Mouse (Mus musculus) G1E (cell line): ENCODE results near the gene Eml1.

Source experiments
- CTCF ChIP-seq: IDR thresholded peaks from 2 replicates; pipeline ENCODE4 v1.5.1; 2012; ENCODE audit warnings: low read depth, low read length, inconsistent platforms, mixed read lengths
- GATA1 ChIP-seq: IDR thresholded peaks from 2 replicates; pipeline ENCODE4 v1.6.1; 2012; ENCODE audit warnings: borderline replicate concordance, low read length, inconsistent platforms, mixed read lengths
- POLR2AphosphoS5 ChIP-seq: IDR thresholded peaks from 2 replicates; pipeline ENCODE4 v1.6.1; 2012; ENCODE audit warnings: low read depth, low read length, inconsistent platforms; ENCODE audit not compliant: insufficient replicate concordance
- TAL1 ChIP-seq: conservative IDR thresholded peaks from 2 replicates; pipeline ENCODE4 v1.6.1; 2012; ENCODE audit warnings: low read depth, low read length, inconsistent platforms, mixed read lengths

DNA sequence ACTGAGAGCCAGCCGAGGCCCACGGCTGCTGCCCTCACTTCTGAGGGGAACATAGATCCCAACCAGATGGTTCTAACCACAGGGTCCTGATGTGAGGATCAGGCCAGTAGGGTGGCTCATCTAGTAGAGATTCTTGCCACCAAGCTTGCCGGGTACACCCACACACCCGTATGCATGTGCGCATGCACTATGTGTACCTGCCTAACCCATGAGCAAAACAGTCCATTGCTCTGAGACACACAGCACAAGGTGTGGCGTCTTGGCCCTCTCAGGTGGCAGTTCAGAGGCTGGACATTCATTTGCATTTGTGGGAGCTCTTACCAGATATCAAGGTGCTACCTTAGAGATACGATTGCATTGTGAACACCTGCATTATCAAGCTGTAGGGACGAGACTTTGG is 22.6 kb upstream of the Eml1 start:
- TF ChIP-seq CTCF: no peak
- TF ChIP-seq TAL1: no peak
- TF ChIP-seq GATA1: no peak
- no peak for TF ChIP-seq POLR2AphosphoS5
